Mouse (Mus musculus) left cerebral cortex, adult 8-10 months (tissue): Measurements from ENCODE around the gene Dpp6. TPM values are rescaled to one million over a fixed set of nuclear protein-coding genes. Genes with fewer than 3 reads are reported as not detected.
"Not testable (repeated sequence)": the region's sequence is repeated elsewhere in the genome, so short reads cannot be mapped to it uniquely, and the experiment has no call there.

ENCODE experiments used
- DNase-seq, 2 experiments: peaks; one replicate each; pipeline ENCODE4 v3.0.0; 2022; ENCODE audit warnings: low spot score in 2 of 2
- total RNA-seq, 4 experiments: library from RNA; stranded (reverse); gene quantifications; 2 replicates each; pipeline ENCODE4 v1.2.4; 2022

The Dpp6 gene
- total RNA-seq, 4 experiments from 2014 or later = 164 to 183 (median 169) TPM

DNA sequence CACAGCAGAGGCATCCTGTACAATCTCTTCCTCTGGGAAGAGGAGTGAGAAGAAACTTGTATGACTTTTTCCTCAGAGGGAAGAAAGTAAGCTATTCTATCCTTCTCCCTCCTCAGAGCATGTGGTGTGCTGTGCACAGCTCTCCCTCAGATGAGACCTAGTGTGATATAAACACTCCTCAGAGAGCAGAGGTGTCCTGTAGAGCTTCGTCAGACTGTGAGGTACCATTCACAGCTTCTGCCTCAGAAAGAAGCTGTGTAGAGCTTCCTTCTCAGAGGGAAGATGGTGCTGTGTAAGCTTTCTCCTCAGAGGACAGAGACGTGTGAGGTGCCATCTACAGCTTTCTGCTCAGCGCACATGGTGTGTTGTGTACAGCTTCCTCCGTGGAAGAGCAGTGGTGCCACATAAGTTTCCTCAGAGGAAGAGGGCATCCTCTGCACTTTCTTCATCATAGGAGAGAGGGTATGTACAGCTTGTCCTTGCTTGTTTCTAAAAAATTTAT lies 658.0 kb downstream of the Dpp6 start:
- no peak for DNase-seq

DNA sequence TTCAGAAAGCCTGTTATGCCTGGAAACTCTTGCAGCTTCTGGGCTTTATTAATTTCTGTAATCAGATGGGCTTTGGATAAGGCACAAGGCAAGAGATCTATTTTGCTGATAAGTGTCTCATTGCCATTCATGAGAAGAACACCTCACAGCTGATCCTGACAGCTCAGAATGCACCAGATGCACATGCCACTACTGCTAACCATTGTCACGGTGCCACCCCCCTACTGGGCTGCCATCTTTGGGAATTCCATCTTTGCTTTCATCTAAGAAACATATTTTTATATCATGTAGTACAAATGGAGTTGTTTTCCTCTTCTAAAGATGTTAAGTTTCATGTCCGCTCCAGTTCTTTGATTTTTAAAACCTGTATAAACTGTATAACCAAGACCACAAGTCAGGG lies 664.7 kb downstream of the Dpp6 start:
- no peak for DNase-seq

DNA sequence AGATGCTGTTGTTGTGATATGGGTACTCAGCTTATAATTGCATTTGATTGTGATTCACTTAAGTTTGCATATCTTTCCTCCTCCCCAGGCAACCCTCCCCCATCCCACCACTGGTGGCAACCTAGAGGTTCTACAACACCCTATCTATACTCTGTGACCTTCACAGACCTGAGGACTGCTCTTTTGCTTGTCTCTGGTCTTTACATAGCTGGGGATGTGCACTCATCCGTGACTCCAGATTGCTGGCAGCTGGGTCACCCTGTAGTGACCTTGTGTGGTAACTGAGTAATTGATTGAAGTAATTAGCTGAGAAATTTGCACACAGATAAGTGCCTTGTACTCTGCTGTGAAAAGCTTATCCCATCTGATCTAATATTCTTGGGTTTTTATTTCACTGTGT lies 669.1 kb downstream of the Dpp6 start:
- DNase-seq = no peak

DNA sequence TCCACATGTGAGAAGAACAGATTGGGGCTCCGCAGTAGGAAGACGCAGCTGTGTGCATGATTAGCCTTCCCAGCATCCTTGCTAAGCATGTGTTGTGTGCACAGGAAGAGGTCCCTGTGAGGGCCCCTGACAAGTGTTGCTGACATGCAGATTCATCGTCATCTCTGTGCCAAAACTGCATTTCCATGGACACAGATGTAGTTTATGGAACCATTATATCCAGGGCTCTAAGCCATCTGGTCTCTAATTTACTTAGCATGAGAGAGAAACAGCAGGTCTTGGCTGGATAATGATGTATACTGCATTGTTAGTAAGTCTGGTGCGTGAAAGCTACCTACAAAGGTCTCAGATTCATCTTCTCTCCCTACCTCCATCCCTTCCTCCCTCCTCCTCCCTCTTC lies 673.9 kb downstream of the Dpp6 start:
- DNase-seq = no peak

DNA sequence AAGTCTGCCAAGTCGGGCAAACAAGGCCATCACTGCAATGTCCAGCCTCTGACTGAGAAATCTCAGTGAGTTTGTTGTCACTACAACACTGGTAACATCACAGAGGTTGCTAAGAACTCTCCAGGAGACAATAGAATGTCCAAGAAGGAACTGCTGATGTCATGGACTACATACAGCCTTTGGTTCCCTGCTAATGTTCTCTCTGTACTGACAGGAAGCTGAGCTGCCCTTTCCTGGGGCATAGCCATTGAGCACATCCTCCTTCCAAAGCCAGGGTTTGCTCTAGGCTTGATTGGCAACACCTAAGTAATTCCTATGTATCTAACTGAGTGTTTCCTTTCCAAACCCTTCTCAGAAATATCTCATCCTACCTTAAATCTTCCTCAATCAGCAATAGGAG lies 684.3 kb downstream of the Dpp6 start, which contains the start of gene Speer4b:
Speer4b (minus strand) TSS at position 101 of the 400 bp plus-strand sequence.
- not testable (repeated sequence) for DNase-seq

DNA sequence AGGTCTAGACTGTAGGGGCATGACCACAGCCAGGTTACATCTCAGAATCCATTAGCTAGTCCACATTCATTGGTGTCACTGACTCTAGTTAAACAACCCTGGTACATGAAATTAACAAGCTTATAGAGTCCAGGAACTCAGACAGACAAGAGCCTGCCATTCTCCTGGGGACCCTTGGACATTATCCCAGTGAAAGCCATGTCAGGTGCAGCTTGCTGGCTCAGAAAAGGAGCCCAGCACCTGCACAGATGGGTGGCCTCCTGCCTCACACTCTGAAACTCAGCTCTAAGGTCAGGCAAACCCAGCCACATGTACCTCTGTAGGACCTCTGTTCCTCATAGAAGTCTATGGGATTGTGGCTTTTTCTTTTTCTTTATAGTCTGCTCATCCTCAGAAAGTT lies 701.7 kb downstream of the Dpp6 start:
- no peak for DNase-seq

DNA sequence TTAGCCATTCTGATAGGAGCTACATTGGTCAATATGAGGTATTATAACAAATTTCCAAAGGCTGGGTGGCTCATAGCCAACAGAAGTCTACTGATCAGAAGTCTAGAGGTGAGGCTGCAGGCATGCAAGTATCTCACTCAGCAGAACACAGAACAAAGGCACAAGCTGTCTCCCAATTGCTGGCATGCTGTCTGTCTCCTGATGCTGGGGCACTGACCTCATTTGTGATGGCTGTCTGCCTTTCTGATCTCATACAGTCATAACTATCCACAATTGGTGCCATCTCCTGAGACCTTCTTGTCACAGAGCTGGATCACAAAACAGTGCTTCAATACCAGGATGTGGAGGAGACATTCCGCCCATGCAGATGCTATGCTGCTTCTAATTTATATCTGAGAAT lies 709.9 kb downstream of the Dpp6 start:
- no peak for DNase-seq

DNA sequence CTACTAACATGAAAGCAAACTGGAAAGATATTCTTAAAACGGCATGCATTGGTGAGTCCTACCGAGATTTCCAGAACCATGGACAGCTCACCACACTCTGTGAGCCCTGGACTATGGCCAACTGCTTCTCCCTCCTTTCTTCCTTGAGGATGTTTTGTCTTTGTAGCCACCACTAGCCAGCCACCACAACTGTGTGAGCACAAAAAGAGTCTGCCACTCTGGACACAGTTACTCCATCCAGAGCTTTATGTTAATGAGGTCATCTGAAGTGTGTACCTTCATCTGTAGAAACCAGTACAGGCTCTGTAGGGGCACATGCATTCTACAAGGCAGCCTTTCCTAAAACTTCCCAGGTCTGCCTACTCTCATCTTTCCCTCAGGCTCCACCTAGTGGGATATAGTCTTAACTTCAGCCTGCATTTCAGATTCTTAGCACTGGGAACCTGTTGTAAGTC lies 727.8 kb downstream of the Dpp6 start:
- DNase-seq = no peak

DNA sequence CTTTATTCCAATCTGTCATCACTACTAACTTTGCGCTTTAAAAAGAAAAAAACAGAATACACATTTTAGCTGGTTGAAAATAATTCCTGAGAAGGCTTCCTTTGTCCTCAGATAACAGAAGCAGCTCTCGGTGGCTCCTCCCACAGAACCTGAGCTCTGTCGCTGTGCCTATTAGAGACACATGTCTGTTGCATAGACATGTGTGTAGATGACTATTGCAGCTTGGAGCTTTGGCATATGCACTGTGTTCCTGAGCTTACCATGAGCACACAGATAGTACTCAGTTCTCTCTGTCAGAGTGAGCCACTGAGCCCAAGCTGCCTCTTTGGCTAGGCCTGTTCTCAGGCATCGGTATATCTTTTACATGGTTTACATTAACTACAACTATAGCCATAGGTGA lies 732.3 kb downstream of the Dpp6 start:
- no peak for DNase-seq

DNA sequence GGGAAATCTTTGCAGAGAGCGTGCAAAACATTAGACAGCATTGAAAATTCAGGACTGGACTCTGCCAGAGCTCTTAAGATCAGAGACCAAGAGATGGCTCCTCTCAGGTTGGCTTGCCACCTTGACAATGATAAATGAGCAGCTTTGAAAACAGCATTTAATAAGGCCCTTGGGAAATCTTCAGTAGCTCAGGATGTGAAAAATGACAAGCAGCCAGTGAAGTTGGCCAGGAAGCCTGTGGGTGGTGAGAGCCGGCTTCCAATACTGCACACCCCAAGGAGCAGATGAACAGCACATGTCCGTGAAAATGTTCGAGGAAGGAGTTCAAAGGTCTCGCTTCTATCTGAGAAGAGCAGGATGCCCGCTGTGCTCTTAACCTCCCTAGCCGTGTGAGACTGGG lies 748.7 kb downstream of the Dpp6 start:
- no peak for DNase-seq

DNA sequence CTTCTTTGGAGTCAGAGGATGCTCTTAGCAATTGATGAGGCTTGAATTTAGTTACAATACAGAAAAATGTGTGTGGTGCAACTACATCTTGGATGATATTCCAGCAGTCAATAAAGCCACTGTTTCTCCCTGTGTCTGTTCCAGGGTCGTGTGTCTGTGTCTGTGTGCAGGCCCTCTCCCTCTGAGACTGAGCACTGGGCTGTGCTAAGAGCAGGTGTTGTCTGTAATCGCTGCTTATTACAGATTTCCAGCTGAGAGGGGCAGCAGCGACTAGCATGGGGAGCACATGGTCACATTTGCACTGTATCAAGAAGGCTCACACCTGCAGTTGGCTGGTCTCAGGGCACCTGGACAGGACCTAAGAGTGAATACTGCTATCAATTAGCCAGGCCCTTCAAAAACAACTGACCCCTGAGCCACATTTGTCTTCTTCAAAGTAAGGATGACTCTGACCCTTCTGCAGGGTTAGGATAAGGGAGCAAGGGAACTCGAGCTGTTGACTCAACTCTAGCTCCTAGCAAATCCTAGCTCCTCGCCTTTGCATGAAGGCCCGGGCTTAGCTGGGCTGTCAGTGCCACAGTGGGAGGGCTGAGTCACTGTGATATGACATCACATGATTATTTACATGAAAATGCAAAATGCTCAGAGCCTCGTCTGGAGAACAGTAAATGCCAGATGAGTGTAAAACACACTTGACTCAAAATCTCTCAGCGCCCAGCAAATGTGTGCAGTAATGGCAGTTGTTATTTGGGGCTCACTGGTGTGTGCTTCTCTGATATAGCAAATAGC lies 771.2 kb downstream of the Dpp6 start:
- DNase-seq = peak in 1 of 2 experiments; percentile 33

DNA sequence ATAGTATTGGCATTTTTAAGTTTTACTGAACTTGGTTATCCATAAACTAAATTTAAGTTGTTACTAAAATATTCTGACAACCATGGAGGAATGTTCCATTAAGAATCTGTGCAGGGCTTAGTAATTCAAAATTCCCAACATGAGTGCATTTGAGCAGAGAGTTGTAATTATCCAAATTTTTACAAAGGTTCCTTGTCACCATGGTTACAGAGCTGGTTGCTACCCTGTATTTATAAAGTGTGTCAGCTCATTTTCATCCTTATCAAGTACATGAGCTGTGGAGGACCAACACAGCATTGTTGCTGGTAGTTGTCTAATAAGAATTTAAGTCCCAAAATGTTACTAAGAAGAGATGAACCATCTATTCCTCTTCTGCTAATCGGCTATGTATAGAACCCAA lies 787.1 kb downstream of the Dpp6 start:
- DNase-seq = no peak

DNA sequence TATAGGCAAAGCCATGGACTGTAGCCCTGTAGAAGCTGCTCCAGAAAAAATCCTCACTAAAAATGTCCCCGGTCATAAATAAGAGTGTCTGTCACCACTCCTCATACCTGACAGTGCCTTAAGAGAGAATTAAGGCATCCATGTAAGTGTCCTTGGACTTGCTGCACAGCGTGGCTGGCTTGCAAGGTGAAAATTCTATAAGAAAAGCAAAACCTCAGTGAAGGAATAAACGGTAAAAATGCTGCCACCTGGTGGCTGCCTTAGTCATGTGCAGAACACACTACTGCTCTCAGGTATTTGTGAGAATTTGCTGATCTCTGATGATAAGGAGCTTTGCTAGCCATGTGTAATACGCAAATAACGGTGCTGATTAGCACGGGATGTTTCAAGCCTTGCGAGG lies 798.8 kb downstream of the Dpp6 start:
- peak; percentile 41 to 48 for DNase-seq

DNA sequence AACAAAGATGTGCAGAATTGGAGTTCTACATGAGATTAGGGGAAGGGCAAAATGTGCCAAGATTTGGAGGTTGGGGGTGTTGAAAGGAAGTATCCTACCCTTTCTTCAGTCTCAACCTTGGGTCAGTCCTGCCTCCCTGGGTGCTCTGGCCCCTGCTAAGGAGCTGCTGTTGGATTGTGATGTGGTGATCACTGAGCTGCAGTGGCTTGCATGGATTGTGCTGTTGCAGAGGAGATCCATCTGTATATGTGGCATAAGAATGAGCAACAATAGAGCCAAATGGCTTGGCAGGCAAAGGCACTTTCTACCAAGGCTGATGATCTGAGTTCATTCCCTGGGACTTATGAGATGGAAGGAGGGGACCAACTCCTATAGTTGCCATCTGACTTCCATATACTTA lies 804.8 kb downstream of the Dpp6 start:
- no peak for DNase-seq

DNA sequence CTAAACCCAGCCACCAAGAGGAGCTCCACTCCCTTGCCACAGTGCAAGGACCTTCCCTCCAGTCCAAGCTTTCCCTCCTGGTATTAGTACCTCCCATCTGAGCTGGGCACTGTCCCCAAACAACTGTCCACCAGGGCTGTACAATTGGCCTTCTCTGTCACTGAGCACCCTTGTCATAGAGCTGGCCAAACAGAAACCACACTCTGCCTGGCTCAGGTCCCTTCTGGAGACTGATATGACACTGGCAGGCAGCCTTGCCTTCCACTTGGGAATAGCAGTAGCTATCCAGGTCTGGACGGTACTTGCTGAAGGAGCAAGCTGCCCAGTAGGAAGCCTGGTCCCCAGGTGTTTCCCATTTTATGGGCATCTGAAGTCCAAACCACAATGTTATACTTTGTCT lies 806.9 kb downstream of the Dpp6 start:
- no peak for DNase-seq

DNA sequence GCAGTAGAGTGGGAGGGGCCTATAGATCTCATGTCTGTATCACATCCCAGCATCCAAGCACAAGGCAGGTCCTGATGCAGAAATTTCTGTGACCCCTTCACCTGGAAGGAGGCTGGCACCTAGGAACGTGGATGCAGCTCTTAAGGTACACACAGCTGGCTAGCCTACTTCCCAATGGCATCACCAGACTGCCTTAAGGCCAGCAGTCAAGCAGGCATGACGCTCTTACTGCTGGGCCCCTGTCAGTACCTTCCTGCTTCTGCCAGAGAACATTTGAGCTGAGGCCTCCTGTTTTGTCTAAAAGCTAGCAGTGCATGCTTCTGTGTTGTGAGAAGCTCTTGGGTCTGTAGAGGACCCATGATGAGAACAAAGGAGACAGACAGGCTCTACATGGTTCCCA lies 815.1 kb downstream of the Dpp6 start:
- no peak for DNase-seq

DNA sequence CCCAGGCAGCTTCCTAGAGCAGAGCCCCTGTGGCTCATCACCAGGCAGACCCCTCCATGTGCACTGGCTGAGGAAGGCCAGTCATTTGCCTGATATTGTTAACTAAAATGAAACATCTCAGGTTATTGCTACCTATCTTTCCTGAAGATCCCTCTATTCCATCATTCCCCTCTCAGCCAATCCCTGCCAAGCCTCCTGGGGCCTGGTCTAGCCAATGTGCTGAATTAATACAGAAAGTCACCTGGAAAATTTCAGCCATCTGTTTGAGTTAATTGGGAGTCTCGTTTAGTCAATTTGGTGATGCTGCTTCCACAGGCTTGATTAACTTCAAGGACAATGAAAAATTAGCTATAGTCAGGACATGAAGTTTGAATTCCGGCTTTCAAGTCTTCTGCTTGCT lies 818.9 kb downstream of the Dpp6 start:
- no peak for DNase-seq

DNA sequence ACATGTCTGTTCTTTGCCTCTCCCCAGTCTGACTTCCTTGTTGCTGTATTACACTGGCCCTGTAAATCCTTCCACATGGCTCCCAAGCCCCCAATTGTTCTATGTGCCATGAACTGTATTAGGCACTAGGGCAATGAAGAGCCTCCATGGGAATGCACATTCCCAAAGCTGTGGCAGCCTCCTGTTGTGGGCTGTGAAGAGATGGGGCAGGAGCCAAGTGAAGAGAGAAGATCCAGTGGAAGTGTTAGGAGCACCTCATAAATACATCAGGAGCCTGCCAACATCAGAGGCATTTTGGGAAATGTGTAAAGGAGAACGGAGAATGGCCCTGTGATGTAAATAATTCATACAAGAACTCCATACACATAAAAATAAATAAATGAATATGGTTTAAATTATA lies 824.9 kb downstream of the Dpp6 start:
- no peak for DNase-seq

DNA sequence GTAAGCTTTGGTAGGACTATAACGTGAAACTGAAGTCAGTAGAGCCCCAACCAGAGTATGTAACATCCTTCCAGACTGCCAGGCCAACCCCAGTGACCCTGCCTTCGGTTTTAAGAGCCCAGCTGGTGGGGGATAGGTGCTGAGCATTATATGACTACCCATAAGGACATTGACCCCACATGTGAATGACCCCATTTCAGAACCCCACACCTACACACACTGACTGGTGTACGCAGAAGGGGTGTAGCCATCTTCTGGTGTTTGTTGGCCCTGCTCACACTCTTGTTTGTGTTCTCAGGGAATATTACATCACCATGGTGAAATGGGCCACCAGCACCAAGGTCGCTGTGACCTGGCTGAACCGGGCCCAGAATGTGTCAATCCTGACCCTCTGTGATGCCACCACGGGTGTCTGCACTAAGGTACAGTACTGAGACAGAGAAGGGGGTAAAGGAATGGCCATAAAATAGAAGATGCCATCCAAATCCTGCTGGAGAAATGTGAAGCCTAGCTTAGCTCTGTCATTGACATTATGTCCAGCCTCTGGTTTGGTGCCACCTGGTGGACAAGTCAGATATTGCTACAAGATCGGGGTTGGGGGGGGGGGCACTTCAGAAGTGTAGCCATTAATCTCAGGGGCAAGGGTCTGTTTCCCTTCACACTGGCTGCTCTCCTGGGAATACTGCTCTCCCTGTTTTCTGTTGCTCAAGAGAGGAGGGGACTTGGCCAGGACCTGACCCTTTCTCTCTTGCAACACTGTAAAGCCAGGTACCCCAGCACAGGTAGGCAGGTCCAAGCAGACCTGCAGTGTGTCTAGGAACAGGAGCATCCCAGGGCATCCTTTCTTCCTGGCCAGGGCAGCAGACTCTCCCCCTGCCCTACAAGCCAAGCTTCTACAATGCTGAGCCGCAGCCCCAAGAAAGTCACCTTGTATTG lies 835.1 kb downstream of the Dpp6 start:
- DNase-seq = no peak

DNA sequence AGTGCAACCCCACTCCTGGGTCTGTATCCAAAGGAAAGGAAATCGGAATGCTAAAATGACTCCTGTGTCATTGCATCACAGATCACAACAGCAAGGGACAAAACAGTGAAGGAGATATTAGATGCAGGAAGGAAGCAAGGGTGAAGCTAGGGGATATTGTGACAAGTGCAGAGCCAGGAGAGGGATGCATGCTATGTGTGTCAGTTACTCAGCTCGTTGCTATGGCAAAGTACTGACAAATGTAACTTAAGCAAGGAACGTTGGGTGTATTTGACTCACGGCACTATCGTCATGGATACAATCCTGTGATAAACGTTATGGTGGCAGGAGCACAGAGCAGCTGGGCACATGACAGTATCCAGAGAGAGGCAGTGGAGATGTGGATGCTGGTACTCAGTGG lies 839.1 kb downstream of the Dpp6 start:
- no peak for DNase-seq

DNA sequence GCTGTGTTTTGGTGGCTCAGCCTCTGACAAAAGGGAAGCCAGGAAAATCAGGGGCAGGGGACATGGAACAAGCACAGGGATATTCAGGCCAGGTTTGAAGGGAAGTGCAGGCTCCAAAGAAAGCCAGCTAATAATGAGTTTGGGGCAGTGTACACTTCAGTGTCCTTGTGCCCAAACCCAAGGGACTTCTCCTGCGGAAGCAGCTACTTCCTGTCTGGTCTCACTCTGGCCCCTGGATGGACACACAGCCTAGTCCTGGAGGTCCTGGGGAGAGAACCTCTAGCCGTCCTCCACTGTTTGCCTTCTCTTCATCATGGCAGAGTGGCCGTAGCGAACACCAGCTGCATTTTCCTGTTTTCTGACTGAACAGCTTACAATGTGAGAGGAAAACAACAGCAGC lies 840.7 kb downstream of the Dpp6 start:
- DNase-seq = no peak

DNA sequence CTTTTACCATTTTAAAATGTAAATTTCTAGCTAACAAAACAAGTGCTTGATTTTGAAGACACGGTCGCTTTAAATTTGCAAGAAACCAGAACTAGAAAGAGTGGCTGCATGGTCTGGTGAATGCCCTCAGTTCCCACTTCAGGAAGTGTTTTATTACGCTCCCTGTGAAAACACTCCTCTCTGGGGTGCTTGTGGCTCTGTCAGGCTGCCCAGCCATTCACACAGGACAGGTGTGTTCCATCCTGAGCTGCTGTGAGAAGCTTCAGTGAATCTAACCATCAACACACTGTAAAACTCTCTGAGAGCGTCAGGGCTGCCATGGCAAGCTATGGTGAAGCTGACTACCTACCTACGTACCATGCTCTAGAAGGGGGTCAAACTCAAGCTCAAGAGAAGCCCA lies 841.2 kb downstream of the Dpp6 start:
- no peak for DNase-seq
